Mouse (Mus musculus) intestine, embryonic 16.5 days (tissue): ENCODE data around the gene Atn1. TPM values are rescaled to one million over a fixed set of nuclear protein-coding genes. Genes with fewer than 3 reads are reported as not detected.
A peak's percentile ranks its signal among the peaks of the same experiment; 100 is the strongest.

ENCODE experiments used
- ATAC-seq: fragments of 200-750 bp; cut with Nextera tagmentation; 2 replicates; pipeline ENCODE4 v1.8.0; 2017; ENCODE audit warnings: moderate TSS enrichment, moderate library complexity
- H3K27ac ChIP-seq: fragments of 300-500 bp; sonication (generic); 2 replicates; pipeline ENCODE4 v1.5.1; 2014; ENCODE audit warnings: mild to moderate bottlenecking, low read length
- H3K27me3 ChIP-seq: fragments of 300-500 bp; sonication (generic); replicated peaks from 2 replicates; pipeline ENCODE4 v1.6.1; 2014; ENCODE audit warnings: low read length, control low read depth, mixed read lengths; ENCODE audit not compliant: control insufficient read depth, insufficient read depth
- H3K36me3 ChIP-seq: fragments of 300-500 bp; sonication (generic); 2 replicates; pipeline ENCODE4 v1.6.1; 2014; ENCODE audit warnings: low read length, control low read depth; ENCODE audit not compliant: control insufficient read depth, insufficient read depth
- H3K4me1 ChIP-seq: fragments of 300-500 bp; sonication (generic); 2 replicates; pipeline ENCODE4 v1.6.1; 2014; ENCODE audit warnings: low read length, control low read depth, mixed read lengths; ENCODE audit not compliant: control insufficient read depth, insufficient read depth
- H3K4me2 ChIP-seq: fragments of 300-500 bp; sonication (generic); 2 replicates; pipeline ENCODE4 v1.6.1; 2014; ENCODE audit warnings: low read depth, low read length, control low read depth
- H3K4me3 ChIP-seq: fragments of 300-500 bp; sonication (generic); 2 replicates; pipeline ENCODE4 v1.5.1; 2014; ENCODE audit warnings: mild to moderate bottlenecking, low read length
- H3K9ac ChIP-seq: fragments of 300-500 bp; sonication (generic); 2 replicates; pipeline ENCODE4 v1.6.1; 2014; ENCODE audit warnings: low read depth, low read length
- H3K9me3 ChIP-seq: fragments of 300-500 bp; sonication (generic); 2 replicates; pipeline ENCODE4 v1.6.1; 2016; ENCODE audit warnings: low read length, control low read depth; ENCODE audit not compliant: control insufficient read depth
- WGBS: fragments of 180-500 bp; shearing (Covaris S2); extraction: QIAGEN DNeasy Blood & Tissue Kit; methylation state at CpG from one replicate; pipeline ENCODE4 v1.1.7; 2014; 5-methylcytosine and 5-hydroxymethylcytosine counted together
- polyA plus RNA-seq: library from polyadenylated mRNA; unstranded; fragments of >200 nt; fragmentation: Nextera tagmentation; extraction: Ambion mirVana; gene quantifications from 2 replicates; pipeline ENCODE4 v1.2.1, GENCODE M21; 2015

The Atn1 gene
- polyA plus RNA-seq, 1 experiment from 2014 or later, result 8.3 TPM

DNA sequence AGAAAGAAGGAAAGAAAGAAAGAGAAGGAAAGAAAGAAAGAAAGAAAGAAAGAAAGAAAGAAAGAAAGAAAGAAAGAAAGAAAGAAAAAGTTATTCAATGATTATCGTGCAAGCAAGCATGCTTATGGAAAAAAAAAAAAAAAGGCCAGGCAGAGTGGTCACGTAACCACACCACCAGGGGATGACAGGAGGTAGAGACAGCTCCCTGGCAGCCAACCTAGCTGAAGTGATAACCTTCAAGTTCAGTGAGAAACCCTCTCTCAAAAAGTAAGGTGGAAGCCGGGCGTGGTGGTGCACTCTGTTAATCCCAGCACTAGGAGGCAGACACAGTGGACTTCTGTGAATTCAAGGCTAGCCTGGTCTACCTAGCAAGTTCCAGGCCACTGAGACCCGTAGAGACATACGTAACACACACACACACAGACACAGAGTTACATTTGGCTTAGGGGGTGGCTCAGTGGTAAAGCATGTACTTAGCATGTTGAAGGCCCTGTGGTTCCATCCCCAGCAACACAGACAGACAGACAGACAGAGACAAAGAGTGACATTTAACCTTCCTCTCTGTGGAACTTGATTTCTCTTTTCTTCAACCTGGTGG, 33.3 kb downstream of the Atn1 start:
- Histone ChIP-seq H3K9ac (no peak overlapping the region), H3K36me3 (no peaks in the 10 kb centered on the region), H3K4me2 (no peak overlapping the region), H3K9me3 (no peaks in the 10 kb centered on the region), H3K27me3 (no peaks in the 10 kb centered on the region), H3K4me3 (no peak overlapping the region), H3K27ac (no peak overlapping the region), H3K4me1 (peaks cover 6% of the 10 kb centered on the region; the same call in 1 of the 2 replicates)
- ATAC-seq, result no peak
- 86% methylated on average over 6 of the region's 6 CpGs for WGBS

DNA sequence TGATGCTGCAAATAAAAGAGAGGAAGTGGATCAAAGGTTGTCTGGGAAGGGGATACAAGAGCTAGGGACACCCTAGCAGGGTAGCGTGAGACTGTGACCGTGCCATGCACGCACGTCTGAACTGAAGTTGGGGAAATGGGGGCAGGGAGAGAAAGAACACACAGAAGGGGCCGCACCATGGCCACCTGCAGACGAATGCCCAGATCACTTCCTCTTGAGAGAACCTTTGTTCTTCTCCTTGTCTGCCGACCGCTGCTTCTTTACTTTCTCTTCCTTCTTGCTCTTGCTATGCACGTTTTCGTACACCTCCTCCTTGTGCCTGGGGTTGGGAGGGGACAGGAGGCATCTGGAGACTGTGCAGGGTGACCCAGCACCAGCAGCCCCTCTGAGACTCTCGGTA, 35.4 kb downstream of the Atn1 start:
- ATAC-seq, result 0 out of 2 replicates have a peak, but pooled peaks have one; percentile 10
- Histone ChIP-seq H3K36me3 (no peaks in the 10 kb centered on the region), H3K4me2 (peak overlapping the region; percentile 49), H3K27ac (peak overlapping the region; percentile 93), H3K9ac (peak overlapping the region; percentile 80), H3K27me3 (no peaks in the 10 kb centered on the region), H3K9me3 (no peaks in the 10 kb centered on the region), H3K4me1 (0 out of 2 replicates have a peak, but pooled peaks cover 3% of the 10 kb centered on the region), H3K4me3 (peak overlapping the region; percentile 59)
- WGBS, result 57% methylated on average over 11 of the region's 11 CpGs

DNA sequence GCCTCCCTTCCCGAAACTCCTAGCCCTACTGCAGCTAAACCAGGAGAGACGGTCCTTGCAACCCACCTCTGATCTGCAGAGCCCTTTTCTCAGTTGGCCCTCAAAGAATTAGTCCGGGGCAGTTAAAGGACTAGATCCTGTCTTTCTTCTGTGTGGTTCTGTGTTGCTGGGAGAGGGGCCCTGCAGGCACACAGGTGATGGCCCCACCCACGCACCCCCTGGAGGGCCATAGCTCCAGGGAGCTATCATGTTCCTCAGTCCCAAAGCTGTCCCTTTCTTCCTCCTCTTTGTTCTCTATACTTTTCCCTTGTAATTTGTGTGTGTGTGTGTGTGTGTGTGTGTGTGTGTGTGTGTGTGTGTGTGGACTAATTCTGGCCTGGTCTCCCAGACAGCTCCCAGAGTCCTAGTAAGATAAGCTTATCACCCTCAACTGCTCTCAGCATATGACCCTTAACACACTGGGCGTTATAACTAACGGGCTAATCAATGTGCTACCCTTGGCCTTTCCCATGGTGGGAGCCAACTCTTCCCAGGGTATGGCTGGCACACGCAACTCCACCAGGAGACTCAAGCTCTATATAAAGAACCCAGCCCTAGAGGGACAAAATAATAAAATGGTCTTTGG, 36.9 kb downstream of the Atn1 start:
- peak; percentile 55 for ATAC-seq
- peak overlapping the region; percentile 93 for H3K27ac ChIP-seq
- 51% methylated on average over 7 of the region's 7 CpGs for WGBS
- H3K36me3 ChIP-seq, result peaks cover 7% of the 10 kb centered on the region
- H3K4me1 ChIP-seq, result peaks cover 6% of the 10 kb centered on the region; the same call in 1 of the 2 replicates
- H3K4me2 ChIP-seq, result peak overlapping the region; percentile 49
- peak overlapping the region; percentile 80 for H3K9ac ChIP-seq
- no peaks in the 10 kb centered on the region for H3K27me3 ChIP-seq
- H3K9me3 ChIP-seq, result no peaks in the 10 kb centered on the region
- peak overlapping the region; percentile 59 for H3K4me3 ChIP-seq

DNA sequence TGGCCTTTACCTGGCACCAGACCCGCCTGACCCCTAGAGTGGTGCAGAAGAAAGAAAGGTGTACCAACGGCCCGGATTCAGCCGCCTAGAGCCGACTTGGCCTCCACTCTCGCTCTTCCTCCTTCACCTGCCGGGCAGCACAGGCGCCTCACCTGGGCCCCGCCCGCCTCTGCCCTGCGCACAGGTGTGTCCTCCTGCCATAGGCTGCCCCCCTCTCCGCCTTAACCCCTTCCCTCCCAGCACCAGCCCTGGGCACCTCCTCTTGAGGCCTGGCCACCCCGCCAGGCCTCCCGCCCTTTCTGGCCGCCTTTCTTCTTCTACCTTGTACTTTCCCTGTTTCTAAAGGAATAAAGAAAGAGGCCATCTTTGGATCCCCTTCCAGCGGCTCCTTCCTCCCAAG, 37.6 kb downstream of the Atn1 start:
- Histone ChIP-seq H3K4me3 (peak overlapping the region; percentile 59), H3K9ac (peak overlapping the region; percentile 80), H3K27me3 (no peaks in the 10 kb centered on the region), H3K27ac (peak overlapping the region; percentile 93), H3K9me3 (no peaks in the 10 kb centered on the region), H3K4me2 (peak overlapping the region; percentile 49), H3K4me1 (peaks cover 10% of the 10 kb centered on the region), H3K36me3 (peaks cover 7% of the 10 kb centered on the region)
- 43% methylated on average over 16 of the region's 16 CpGs for WGBS
- ATAC-seq, result peak; percentile 82

DNA sequence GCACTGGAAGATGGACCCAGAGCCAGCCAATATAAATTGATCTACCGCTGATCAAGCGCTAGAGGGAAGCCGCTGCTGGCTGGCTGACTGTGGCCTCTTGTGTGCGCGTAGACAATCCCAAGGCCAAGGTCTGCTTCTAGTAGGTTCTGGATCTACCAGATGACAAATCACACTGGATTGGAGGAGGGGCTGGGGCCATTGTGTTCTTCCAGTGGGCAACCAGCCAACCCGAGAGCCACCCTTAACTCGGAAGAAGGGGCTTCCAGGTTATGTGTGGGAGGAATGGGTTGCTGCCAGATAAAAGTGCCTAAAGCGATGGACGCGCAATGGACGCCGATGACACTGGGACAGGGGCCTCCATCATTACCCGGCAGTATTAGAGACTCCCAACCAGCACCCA, 38.4 kb downstream of the Atn1 start:
- Histone ChIP-seq H3K4me2 (peak overlapping the region; percentile 41), H3K9me3 (no peaks in the 10 kb centered on the region), H3K4me1 (peaks cover 14% of the 10 kb centered on the region), H3K36me3 (peaks cover 7% of the 10 kb centered on the region), H3K27ac (peak overlapping the region; percentile 93), H3K27me3 (no peaks in the 10 kb centered on the region), H3K4me3 (peak overlapping the region; percentile 59), H3K9ac (peak overlapping the region; percentile 80)
- no peak for ATAC-seq
- 49% methylated on average over 13 of the region's 13 CpGs for WGBS

DNA sequence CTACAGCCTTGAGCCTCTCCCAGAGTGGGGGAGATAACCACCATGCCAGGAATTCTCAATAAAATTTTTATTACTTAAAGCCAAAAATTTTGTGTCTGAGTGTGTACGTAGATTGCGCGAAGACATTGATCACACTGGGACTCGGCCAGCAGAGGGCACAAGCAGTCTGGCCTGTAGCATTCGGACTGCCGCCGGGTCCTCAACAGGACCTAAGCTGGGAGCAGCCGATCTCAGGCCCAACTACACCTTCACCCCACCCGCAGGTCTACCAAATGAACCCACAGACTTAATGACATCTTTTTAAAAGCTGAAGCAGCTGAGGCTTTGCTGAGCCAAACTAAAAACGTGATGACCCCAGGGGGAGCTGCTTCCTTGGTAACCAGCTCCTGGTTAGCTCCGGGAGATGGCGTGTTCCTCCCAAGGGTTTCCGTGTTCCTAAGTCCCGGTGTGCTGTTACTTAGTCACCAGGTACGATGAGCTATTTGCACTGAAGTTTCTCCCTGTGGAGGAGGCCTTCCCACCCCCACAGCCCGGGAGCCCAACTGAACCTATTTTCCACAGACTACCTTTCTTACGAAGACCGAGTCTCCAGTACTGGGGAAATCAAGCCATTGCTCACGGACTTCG, 39.3 kb downstream of the Atn1 start:
- peaks cover 7% of the 10 kb centered on the region for H3K36me3 ChIP-seq
- 47% methylated on average over 20 of the region's 20 CpGs for WGBS
- H3K4me1 ChIP-seq, result peaks cover 14% of the 10 kb centered on the region
- no peaks in the 10 kb centered on the region for H3K9me3 ChIP-seq
- H3K9ac ChIP-seq, result peak overlapping the region; percentile 80
- peak overlapping the region; percentile 93 for H3K27ac ChIP-seq
- ATAC-seq, result no peak
- H3K4me3 ChIP-seq, result peak overlapping the region; percentile 59
- H3K4me2 ChIP-seq, result peak overlapping the region; percentile 41
- no peaks in the 10 kb centered on the region for H3K27me3 ChIP-seq

DNA sequence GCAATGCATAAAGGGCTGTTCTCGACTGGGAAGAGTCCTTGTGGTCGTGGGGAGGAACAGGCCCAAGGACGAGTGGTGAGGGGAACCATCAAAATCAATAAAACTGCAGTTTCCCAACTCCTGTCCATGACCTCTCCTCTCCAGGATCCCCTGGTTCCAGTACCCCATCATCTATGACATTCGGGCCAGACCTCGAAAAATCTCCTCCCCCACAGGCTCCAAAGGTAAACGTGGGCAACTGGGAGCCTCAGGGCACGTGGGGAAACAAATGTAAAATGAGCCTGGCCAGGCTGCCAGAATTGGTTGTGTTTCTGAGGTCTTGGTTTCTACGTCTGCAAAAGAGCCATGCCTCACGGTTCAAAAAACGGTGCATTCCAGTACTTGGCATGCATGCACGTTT, 43.4 kb downstream of the Atn1 start:
- ATAC-seq, result no peak
- Histone ChIP-seq H3K4me3 (peak overlapping the region; percentile 95), H3K4me1 (peaks cover 35% of the 10 kb centered on the region), H3K36me3 (peaks cover 8% of the 10 kb centered on the region), H3K27ac (peak overlapping the region; percentile 84), H3K9me3 (no peaks in the 10 kb centered on the region), H3K4me2 (peak overlapping the region; percentile 85), H3K9ac (peak overlapping the region; percentile 96), H3K27me3 (no peaks in the 10 kb centered on the region)
- 13% methylated on average over 11 of the region's 11 CpGs for WGBS

DNA sequence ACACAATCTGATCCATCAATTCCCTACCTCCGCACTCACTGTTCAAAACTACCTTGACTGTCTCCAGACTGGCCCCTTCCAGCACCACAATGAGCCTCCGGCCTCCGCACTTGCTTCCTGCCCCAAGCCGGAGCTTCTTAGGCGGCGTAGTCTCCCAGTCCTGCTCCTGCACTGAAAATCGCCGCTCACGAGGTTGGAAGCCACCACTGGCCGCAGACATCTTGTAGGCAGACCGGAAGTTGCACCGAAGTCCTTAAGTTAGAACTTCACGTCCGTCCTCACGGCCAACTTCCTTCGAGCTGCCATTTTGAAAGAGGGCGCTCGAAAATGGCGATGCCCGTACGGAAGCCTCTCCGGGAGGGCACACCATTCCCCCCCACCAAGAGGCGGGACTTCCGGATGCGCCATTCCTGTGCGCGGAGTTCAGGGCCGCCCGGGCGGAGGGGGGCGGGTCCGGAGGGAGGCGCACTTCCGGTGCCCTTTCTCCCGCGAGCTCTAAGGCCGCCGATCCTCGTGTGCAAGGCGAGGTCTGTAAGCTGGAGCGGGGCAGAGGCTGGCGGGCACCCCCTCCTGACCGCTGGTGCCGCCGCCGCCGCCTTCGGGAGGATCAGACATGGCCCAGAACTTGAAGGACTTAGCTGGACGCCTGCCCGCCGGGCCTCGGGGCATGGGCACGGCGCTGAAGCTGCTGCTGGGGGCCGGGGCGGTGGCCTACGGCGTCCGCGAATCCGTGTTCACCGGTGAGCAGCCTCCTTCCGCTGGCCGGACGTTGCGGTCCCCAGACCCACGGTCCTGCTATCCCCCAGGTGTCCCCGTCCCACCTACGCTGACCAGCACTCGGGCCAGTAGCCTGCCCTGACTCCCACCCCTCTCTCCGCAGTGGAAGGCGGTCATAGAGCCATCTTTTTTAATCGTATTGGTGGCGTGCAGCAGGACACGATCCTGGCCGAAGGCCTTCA, 44.2 kb downstream of the Atn1 start, which contains the start of the genes Emg1 and Phb2:
TSS of gene Emg1 (minus strand) at position 355 of the 959 bp plus-strand sequence.
TSS of gene Phb2 (plus strand) at position 513 of the 959 bp plus-strand sequence.
- H3K4me2 ChIP-seq, result peak within 1 kb of the TSS; percentile 85
- WGBS, result under 1% methylated on average over 73 of the region's 76 CpGs
- H3K9ac ChIP-seq, result peak within 1 kb of the TSS; percentile 96
- ATAC-seq, result peak; percentile 96
- H3K9me3 ChIP-seq, result no peaks in the 10 kb centered on the region
- H3K4me3 ChIP-seq, result peak within 1 kb of the TSS; percentile 95
- H3K27ac ChIP-seq, result peak within 1 kb of the TSS; percentile 94
- H3K27me3 ChIP-seq, result no peaks in the 10 kb centered on the region
- peaks cover 9% of the 10 kb centered on the region for H3K36me3 ChIP-seq
- H3K4me1 ChIP-seq, result peaks cover 35% of the 10 kb centered on the region
